Mouse (Mus musculus) small intestine, adult 2 months (tissue): ENCODE measurements around the gene E130308A19Rik. TPM values are rescaled to one million over a fixed set of nuclear protein-coding genes. Genes with fewer than 3 reads are reported as not detected.

ENCODE experiments used
- H3K27ac ChIP-seq: fragments of 200-500 bp; 2 replicates; pipeline ENCODE4 v1.5.1; 2012; ENCODE audit warnings: low read depth, low read length, control low read depth, inconsistent platforms; ENCODE audit not compliant: insufficient read depth
- H3K27me3 ChIP-seq: fragments of 200-500 bp; 2 replicates; pipeline ENCODE4 v1.6.1; 2012; ENCODE audit warnings: mild to moderate bottlenecking, moderate library complexity, low read length, inconsistent platforms; ENCODE audit not compliant: control insufficient read depth, insufficient read depth
- H3K36me3 ChIP-seq: fragments of 200-500 bp; 2 replicates; pipeline ENCODE4 v1.6.1; 2012; ENCODE audit warnings: mild to moderate bottlenecking, low read length, control low read depth, inconsistent platforms; ENCODE audit not compliant: control insufficient read depth, insufficient read depth
- H3K4me1 ChIP-seq: fragments of 200-500 bp; 2 replicates; pipeline ENCODE4 v1.6.1; 2012; ENCODE audit warnings: low read length, inconsistent platforms, mixed read lengths; ENCODE audit not compliant: control insufficient read depth, insufficient read depth, insufficient read length
- H3K4me3 ChIP-seq: fragments of 200-500 bp; 2 replicates; pipeline ENCODE4 v1.5.1; 2012; ENCODE audit warnings: low read depth, mild to moderate bottlenecking, control low read depth, inconsistent platforms, low read length, moderate library complexity
- CTCF ChIP-seq: fragments of 200-500 bp; IDR thresholded peaks from 2 replicates; pipeline ENCODE4 v1.5.1; 2012; ENCODE audit warnings: low read depth, mild to moderate bottlenecking, control low read depth, inconsistent platforms, low read length, moderate library complexity, mixed read lengths; ENCODE audit not compliant: insufficient replicate concordance, insufficient read length; ENCODE audit errors: extremely low read depth
- POLR2A ChIP-seq: fragments of 200-500 bp; IDR thresholded peaks from 2 replicates; pipeline ENCODE4 v1.6.1; 2012; ENCODE audit warnings: low read depth, mild to moderate bottlenecking, control low read depth, inconsistent platforms, low read length, moderate library complexity
- WGBS: fragments of 180-500 bp; shearing (Covaris S2); methylation state at CpG from one replicate; pipeline ENCODE4 v1.1.7; 2018; 5-methylcytosine and 5-hydroxymethylcytosine counted together
- polyA plus RNA-seq: library from polyadenylated mRNA; depleted of rRNA; stranded (reverse); fragments of >200 nt; gene quantifications from 2 replicates; pipeline ENCODE4 v1.2.3, GENCODE M21; 2012

Gene E130308A19Rik
- polyA plus RNA-seq, 1 experiment = 4.3 TPM

DNA sequence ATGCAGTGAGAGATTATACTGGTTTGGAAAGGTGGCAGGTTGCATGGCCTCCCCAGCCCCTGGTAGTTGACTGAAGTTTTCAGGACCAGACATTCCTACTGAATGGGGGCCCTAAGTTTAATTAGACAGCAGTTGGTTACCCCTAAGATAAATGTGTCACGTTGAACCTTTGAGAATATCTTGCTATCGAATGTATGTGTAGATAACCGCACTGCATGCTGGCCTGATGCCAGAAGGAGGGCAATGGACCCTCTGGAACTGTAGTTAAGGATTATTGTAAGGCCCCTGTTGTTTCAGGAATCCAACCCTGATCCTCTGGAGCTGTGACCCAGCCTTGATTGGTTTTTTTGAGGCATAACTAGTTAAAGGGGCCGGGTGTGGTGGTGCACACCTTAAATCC lies 58.3 kb downstream of the E130308A19Rik start:
- Histone ChIP-seq H3K4me1 (no peaks in the 10 kb centered on the region), H3K36me3 (no peaks in the 10 kb centered on the region), H3K27ac (no peak overlapping the region), H3K4me3 (no peak overlapping the region), H3K27me3 (no peaks in the 10 kb centered on the region)
- 52% methylated on average over 4 of the region's 4 CpGs for WGBS
- TF ChIP-seq POLR2A = no peak
- no peak for TF ChIP-seq CTCF

GRCm38 (mm10) chr4:59686716-59687115 lies 60.7 kb downstream of the E130308A19Rik start:
- Histone ChIP-seq H3K4me1 (no peaks in the 10 kb centered on the region), H3K4me3 (no peak overlapping the region), H3K27ac (no peak overlapping the region), H3K36me3 (no peaks in the 10 kb centered on the region), H3K27me3 (no peaks in the 10 kb centered on the region)
- TF ChIP-seq POLR2A (no peak), CTCF (no peak)
- WGBS = 91% methylated on average over 4 of the region's 4 CpGs

DNA sequence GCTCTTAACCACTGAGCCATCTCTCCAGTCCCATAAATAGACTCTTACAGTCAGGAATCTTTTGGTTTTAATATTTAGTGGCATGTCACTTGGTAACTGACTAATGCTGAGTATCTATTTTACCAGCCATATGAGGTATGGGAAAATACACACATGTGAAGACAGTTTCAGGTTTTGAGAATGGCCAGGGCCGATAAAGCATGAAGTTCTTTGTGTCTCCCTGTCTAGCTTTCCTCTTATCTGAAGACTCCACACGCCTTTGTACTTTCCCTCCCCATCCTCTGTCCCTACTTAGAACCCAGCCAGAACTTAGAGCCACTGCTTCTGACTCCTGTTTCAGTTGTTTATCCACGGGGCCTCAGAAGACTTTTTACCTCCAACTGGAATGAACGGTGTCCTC lies 63.0 kb downstream of the E130308A19Rik start:
- no peaks in the 10 kb centered on the region for H3K36me3 ChIP-seq
- TF ChIP-seq POLR2A (no peak), CTCF (no peak)
- H3K27me3 ChIP-seq = no peaks in the 10 kb centered on the region
- no peak overlapping the region for H3K4me3 ChIP-seq
- WGBS = 83% methylated on average over 4 of the region's 4 CpGs
- H3K4me1 ChIP-seq = no peaks in the 10 kb centered on the region
- no peak overlapping the region for H3K27ac ChIP-seq

- H3K4me3 ChIP-seq = no peak overlapping the region
- 93% methylated on average over 4 of the region's 4 CpGs for WGBS
- no peak for TF ChIP-seq POLR2A
- TF ChIP-seq CTCF = no peak
- H3K27me3 ChIP-seq = no peaks in the 10 kb centered on the region
- H3K27ac ChIP-seq = no peak overlapping the region
- no peaks in the 10 kb centered on the region for H3K4me1 ChIP-seq
- no peaks in the 10 kb centered on the region for H3K36me3 ChIP-seq
Measured at GRCm38 (mm10) chr4:59690145-59690544, 64.1 kb downstream of the E130308A19Rik start.

- no peaks in the 10 kb centered on the region for H3K4me1 ChIP-seq
- H3K4me3 ChIP-seq = no peak overlapping the region
- no peak for TF ChIP-seq CTCF
- TF ChIP-seq POLR2A = no peak
- no peak overlapping the region for H3K27ac ChIP-seq
- 84% methylated on average over 3 of the region's 3 CpGs for WGBS
- H3K36me3 ChIP-seq = no peaks in the 10 kb centered on the region
- H3K27me3 ChIP-seq = no peaks in the 10 kb centered on the region
Measured at GRCm38 (mm10) chr4:59696846-59697245, 70.8 kb downstream of the E130308A19Rik start.

GRCm38 (mm10) chr4:59697869-59698268 lies 71.9 kb downstream of the E130308A19Rik start:
- H3K36me3 ChIP-seq = no peaks in the 10 kb centered on the region
- H3K4me1 ChIP-seq = no peaks in the 10 kb centered on the region
- WGBS = 50% methylated on average over 3 of the region's 3 CpGs
- no peak overlapping the region for H3K27ac ChIP-seq
- TF ChIP-seq POLR2A = no peak
- TF ChIP-seq CTCF = no peak
- no peak overlapping the region for H3K4me3 ChIP-seq
- no peaks in the 10 kb centered on the region for H3K27me3 ChIP-seq

GRCm38 (mm10) chr4:59699014-59699792 lies 73.2 kb downstream of the E130308A19Rik start:
- no peak overlapping the region for H3K4me3 ChIP-seq
- H3K27ac ChIP-seq = no peak overlapping the region
- H3K36me3 ChIP-seq = no peaks in the 10 kb centered on the region
- TF ChIP-seq CTCF (no peak), POLR2A (no peak)
- H3K27me3 ChIP-seq = no peaks in the 10 kb centered on the region
- 91% methylated on average over 4 of the region's 4 CpGs for WGBS
- no peaks in the 10 kb centered on the region for H3K4me1 ChIP-seq
